Mouse (Mus musculus): ENCODE measurements around the gene BC024978. TPM values are rescaled to one million over a fixed set of nuclear protein-coding genes. Genes with fewer than 3 reads are reported as not detected.

The BC024978 gene
- polyA plus RNA-seq, 1 experiment from 2014 or later: 4.3 TPM

- Histone ChIP-seq H3K27ac (0 out of 2 replicates have a peak overlapping the region, but pooled peaks have one; percentile 99), H3K4me1 (replicated peaks) (peaks cover 67% of the 10 kb centered on the region), H3K9me3 (no peaks in the 10 kb centered on the region), H3K4me3 (replicated peaks) (peak overlapping the region; percentile 77), H3K4me2 (replicated peaks) (peak overlapping the region; percentile 86), H3K9ac (replicated peaks) (peak overlapping the region; percentile 88), H3K27me3 (no peaks in the 10 kb centered on the region), H3K36me3 (peaks cover 33% of the 10 kb centered on the region)
- 75% methylated on average over 22 of the region's 23 CpGs for WGBS
- peak; percentile 12; the same call in 1 of the 2 replicates for ATAC-seq
These were observed 30.4 kb upstream of the BC024978 start for GRCm38 (mm10) chr7:27165007-27165655.

- peak overlapping the region; percentile 77 for H3K4me3 ChIP-seq (replicated peaks)
- H3K4me2 ChIP-seq (replicated peaks): peak overlapping the region; percentile 86
- H3K27me3 ChIP-seq: no peaks in the 10 kb centered on the region
- peaks cover 61% of the 10 kb centered on the region for H3K4me1 ChIP-seq (replicated peaks)
- H3K36me3 ChIP-seq: peaks cover 36% of the 10 kb centered on the region
- peak overlapping the region; percentile 99 for H3K27ac ChIP-seq
- H3K9me3 ChIP-seq: no peaks in the 10 kb centered on the region
- WGBS: 5% methylated on average over 8 of the region's 8 CpGs
- ATAC-seq: no peak
- peak overlapping the region; percentile 88 for H3K9ac ChIP-seq (replicated peaks)
These were observed 29.9 kb upstream of the BC024978 start for GRCm38 (mm10) chr7:27165696-27166095.

GRCm38 (mm10) chr7:27166229-27166613 is 29.4 kb upstream of the BC024978 start:
- H3K4me2 ChIP-seq (replicated peaks): peak overlapping the region; percentile 86
- peak overlapping the region; percentile 77 for H3K4me3 ChIP-seq (replicated peaks)
- H3K36me3 ChIP-seq: peaks cover 36% of the 10 kb centered on the region
- peaks cover 56% of the 10 kb centered on the region for H3K4me1 ChIP-seq (replicated peaks)
- H3K9ac ChIP-seq (replicated peaks): peak overlapping the region; percentile 88
- H3K9me3 ChIP-seq: no peaks in the 10 kb centered on the region
- peak overlapping the region; percentile 99 for H3K27ac ChIP-seq
- H3K27me3 ChIP-seq: no peaks in the 10 kb centered on the region
- ATAC-seq: peak; percentile 68
- under 1% methylated on average over 31 of the region's 43 CpGs for WGBS

GRCm38 (mm10) chr7:27166614-27167474 is 28.7 kb upstream of the BC024978 start, which contains the start of gene Egln2:
Egln2 (minus strand) TSS chr7:27166802.
- H3K36me3 ChIP-seq: peaks cover 35% of the 10 kb centered on the region
- no peaks in the 10 kb centered on the region for H3K27me3 ChIP-seq
- peak within 1 kb of the TSS; percentile 77 for H3K4me3 ChIP-seq (replicated peaks)
- H3K9ac ChIP-seq (replicated peaks): peak within 1 kb of the TSS; percentile 88
- H3K9me3 ChIP-seq: no peaks in the 10 kb centered on the region
- ATAC-seq: peak; percentile 79
- peak within 1 kb of the TSS; percentile 99 for H3K27ac ChIP-seq
- peak within 1 kb of the TSS; percentile 86 for H3K4me2 ChIP-seq (replicated peaks)
- 1% methylated on average over 58 of the region's 61 CpGs for WGBS
- H3K4me1 ChIP-seq (replicated peaks): peaks cover 50% of the 10 kb centered on the region

GRCm38 (mm10) chr7:27167475-27168094 is 28.0 kb upstream of the BC024978 start:
- H3K9me3 ChIP-seq: no peaks in the 10 kb centered on the region
- peak overlapping the region; percentile 88 for H3K9ac ChIP-seq (replicated peaks)
- H3K27me3 ChIP-seq: no peaks in the 10 kb centered on the region
- WGBS: 76% methylated on average over 11 of the region's 11 CpGs
- H3K4me1 ChIP-seq (replicated peaks): peaks cover 43% of the 10 kb centered on the region
- peak; percentile 2; the same call in 1 of the 2 replicates for ATAC-seq
- H3K4me3 ChIP-seq (replicated peaks): peak overlapping the region; percentile 77
- H3K4me2 ChIP-seq (replicated peaks): peak overlapping the region; percentile 86
- peaks cover 36% of the 10 kb centered on the region for H3K36me3 ChIP-seq
- H3K27ac ChIP-seq: peak overlapping the region; percentile 99

- Histone ChIP-seq H3K9me3 (no peaks in the 10 kb centered on the region), H3K4me3 (replicated peaks) (no peak overlapping the region), H3K36me3 (peaks cover 44% of the 10 kb centered on the region), H3K4me1 (replicated peaks) (peaks cover 35% of the 10 kb centered on the region), H3K4me2 (replicated peaks) (no peak overlapping the region), H3K9ac (replicated peaks) (no peak overlapping the region), H3K27ac (no peak overlapping the region), H3K27me3 (no peaks in the 10 kb centered on the region)
- no peak for ATAC-seq
- 93% methylated on average over 5 of the region's 5 CpGs for WGBS
These were observed 27.2 kb upstream of the BC024978 start for GRCm38 (mm10) chr7:27168371-27168770.

- Histone ChIP-seq H3K27ac (no peak overlapping the region), H3K27me3 (no peaks in the 10 kb centered on the region), H3K4me1 (replicated peaks) (peaks cover 11% of the 10 kb centered on the region), H3K36me3 (peaks cover 49% of the 10 kb centered on the region), H3K9ac (replicated peaks) (no peak overlapping the region), H3K9me3 (no peaks in the 10 kb centered on the region), H3K4me2 (replicated peaks) (no peak overlapping the region), H3K4me3 (replicated peaks) (no peak overlapping the region)
- 94% methylated on average over 3 of the region's 3 CpGs for WGBS
- ATAC-seq: no peak
These were observed 24.6 kb upstream of the BC024978 start for GRCm38 (mm10) chr7:27170981-27171380.

- no peak overlapping the region for H3K4me2 ChIP-seq (replicated peaks)
- no peak overlapping the region for H3K4me3 ChIP-seq (replicated peaks)
- no peaks in the 10 kb centered on the region for H3K27me3 ChIP-seq
- WGBS: 94% methylated on average over 15 of the region's 15 CpGs
- no peak overlapping the region for H3K9ac ChIP-seq (replicated peaks)
- peaks cover 46% of the 10 kb centered on the region for H3K36me3 ChIP-seq
- no peak overlapping the region for H3K27ac ChIP-seq
- ATAC-seq: no peak
- peaks cover 9% of the 10 kb centered on the region for H3K4me1 ChIP-seq (replicated peaks)
- no peaks in the 10 kb centered on the region for H3K9me3 ChIP-seq
These were observed 21.1 kb upstream of the BC024978 start for GRCm38 (mm10) chr7:27174496-27174895.

GRCm38 (mm10) chr7:27174896-27175295 is 20.7 kb upstream of the BC024978 start:
- 95% methylated on average over 7 of the region's 7 CpGs for WGBS
- Histone ChIP-seq H3K27ac (no peak overlapping the region), H3K4me2 (replicated peaks) (no peak overlapping the region), H3K27me3 (no peaks in the 10 kb centered on the region), H3K4me3 (replicated peaks) (no peak overlapping the region), H3K9ac (replicated peaks) (no peak overlapping the region), H3K36me3 (peaks cover 46% of the 10 kb centered on the region), H3K9me3 (no peaks in the 10 kb centered on the region), H3K4me1 (replicated peaks) (peaks cover 13% of the 10 kb centered on the region)
- ATAC-seq: no peak

GRCm38 (mm10) chr7:27177942-27178323 is 17.6 kb upstream of the BC024978 start:
- H3K4me3 ChIP-seq (replicated peaks): peak overlapping the region; percentile 69
- H3K4me2 ChIP-seq (replicated peaks): peak overlapping the region; percentile 54
- H3K27ac ChIP-seq: peak overlapping the region; percentile 92
- 21% methylated on average over 4 of the region's 4 CpGs for whole genome bisulfite sequencing
- no peaks in the 10 kb centered on the region for H3K9me3 ChIP-seq
- H3K9ac ChIP-seq (replicated peaks): peak overlapping the region; percentile 61
- H3K27me3 ChIP-seq: no peaks in the 10 kb centered on the region
- H3K4me1 ChIP-seq (replicated peaks): peaks cover 21% of the 10 kb centered on the region
- H3K36me3 ChIP-seq: peaks cover 24% of the 10 kb centered on the region
- ATAC-seq: no peak; the same call in none of the 2 replicates

GRCm38 (mm10) chr7:27178324-27179216 is 17.0 kb upstream of the BC024978 start, which contains the start of gene Rab4b:
Rab4b (minus strand) TSS chr7:27178896.
- peak within 1 kb of the TSS; percentile 92 for H3K27ac ChIP-seq
- no peaks in the 10 kb centered on the region for H3K27me3 ChIP-seq
- peaks cover 21% of the 10 kb centered on the region for H3K4me1 ChIP-seq (replicated peaks)
- peak; percentile 97 for ATAC-seq
- no peaks in the 10 kb centered on the region for H3K9me3 ChIP-seq
- H3K4me3 ChIP-seq (replicated peaks): peak within 1 kb of the TSS; percentile 69
- peak within 1 kb of the TSS; percentile 61 for H3K9ac ChIP-seq (replicated peaks)
- H3K4me2 ChIP-seq (replicated peaks): peak within 1 kb of the TSS; percentile 54
- whole genome bisulfite sequencing: under 1% methylated on average over 49 of the region's 53 CpGs
- H3K36me3 ChIP-seq: peaks cover 24% of the 10 kb centered on the region
